Mouse (Mus musculus) liver, postnatal 0 days (tissue): ENCODE measurements at regions not wholly inside any gene's neighbourhood (a gene's known extent, or its start where the extent isn't known, plus 50 kb on each side); places are given as distances from the start of the nearest gene placed in this dataset.

Experiments
- CTCF ChIP-seq: sonication (generic); IDR thresholded peaks from 2 replicates; pipeline ENCODE4 v1.5.1; 2016; ENCODE audit warnings: antibody characterized with exemption, low read depth
- EP300 ChIP-seq: IDR thresholded peaks from 2 replicates; pipeline ENCODE4 v1.6.1; 2016; ENCODE audit warnings: antibody characterized with exemption, low read depth, mild to moderate bottlenecking

- TF ChIP-seq CTCF (no peak), EP300 (no peak)
Observed at GRCm38 (mm10) chr2:137493600-137493999, 377.2 kb upstream of the Jag1 start.
